Mouse (Mus musculus) A20 (cell line): Measurements from ENCODE around the gene Zfp709.
"Not testable (repeated sequence)": the region's sequence is repeated elsewhere in the genome, so short reads cannot be mapped to it uniquely, and the experiment has no call there.

Experiments used
- DNase-seq: peaks from one replicate; pipeline ENCODE4 v3.0.0-alpha.2; 2011; ENCODE audit warnings: low read depth, low spot score

Zfp709 gene

DNA sequence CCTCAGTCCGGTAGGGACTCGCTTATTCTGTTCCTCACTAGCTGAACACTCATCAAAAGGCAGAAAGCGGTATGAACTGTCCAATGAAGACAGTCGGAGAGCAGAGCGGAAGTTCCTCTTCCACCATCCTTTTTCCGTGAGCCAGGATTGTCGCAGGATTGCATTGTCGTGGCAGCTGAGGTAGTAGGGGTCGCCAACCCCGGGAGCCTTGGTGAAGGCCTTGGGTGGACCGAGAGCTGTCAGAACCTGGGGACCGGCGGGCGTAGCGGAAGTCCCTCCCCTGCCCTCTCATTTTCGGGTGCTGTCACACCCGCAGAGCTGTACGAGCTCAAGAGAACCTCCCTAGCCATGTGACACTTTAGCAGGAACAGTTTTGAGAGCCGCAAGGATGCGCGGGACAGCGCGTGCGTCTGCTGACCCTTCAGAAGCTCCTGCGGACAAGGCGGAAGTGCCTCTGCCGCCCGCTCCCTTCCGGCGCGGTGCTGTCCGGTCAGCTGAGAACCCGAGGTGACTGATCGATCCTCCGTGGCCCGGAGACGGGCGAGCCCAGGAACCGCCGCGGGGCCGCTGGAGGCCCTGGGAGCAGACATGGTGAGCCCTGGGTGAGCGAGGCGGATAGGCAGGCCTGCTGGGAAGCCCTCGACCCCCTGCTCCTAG, at the start of gene Zfp709:
Gene Zfp709 (plus strand): TSS at position 402 of the 657 bp plus-strand sequence.
- DNase-seq: peak; percentile 76

GRCm38 (mm10) chr8:71838207-71838606, 43.6 kb upstream of the Zfp709 start:
- not testable (repeated sequence) for DNase-seq

DNA sequence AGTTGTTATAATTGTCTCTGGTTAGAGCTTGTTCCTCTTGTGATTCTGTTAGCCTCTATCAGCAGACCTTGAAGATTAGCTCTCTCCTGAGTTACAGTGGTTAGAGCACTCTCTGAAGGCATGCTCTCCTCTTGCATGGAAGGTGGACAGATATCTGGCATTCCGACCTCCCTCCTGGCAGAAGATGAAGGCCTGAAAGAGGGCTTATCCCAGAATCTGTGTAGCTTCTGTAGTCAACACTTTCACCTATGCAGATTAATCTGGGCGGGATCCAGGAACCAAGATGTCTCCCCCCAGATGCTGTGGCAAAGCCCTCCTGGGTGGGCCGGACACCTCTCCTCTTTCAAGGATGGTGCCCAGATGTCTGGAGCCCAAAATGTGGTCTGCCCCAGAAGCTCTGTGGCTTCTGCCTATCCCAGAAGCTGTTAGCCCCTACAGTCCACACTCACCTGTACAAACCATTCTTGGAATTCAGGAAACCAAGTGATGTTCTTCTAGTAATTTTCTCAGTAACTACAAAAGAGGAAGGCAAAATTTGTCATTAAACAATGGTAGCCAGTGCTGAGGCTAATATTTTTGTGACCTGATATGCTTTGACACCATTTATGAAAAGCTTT, 40.5 kb upstream of the Zfp709 start:
- not testable (repeated sequence) for DNase-seq

DNA sequence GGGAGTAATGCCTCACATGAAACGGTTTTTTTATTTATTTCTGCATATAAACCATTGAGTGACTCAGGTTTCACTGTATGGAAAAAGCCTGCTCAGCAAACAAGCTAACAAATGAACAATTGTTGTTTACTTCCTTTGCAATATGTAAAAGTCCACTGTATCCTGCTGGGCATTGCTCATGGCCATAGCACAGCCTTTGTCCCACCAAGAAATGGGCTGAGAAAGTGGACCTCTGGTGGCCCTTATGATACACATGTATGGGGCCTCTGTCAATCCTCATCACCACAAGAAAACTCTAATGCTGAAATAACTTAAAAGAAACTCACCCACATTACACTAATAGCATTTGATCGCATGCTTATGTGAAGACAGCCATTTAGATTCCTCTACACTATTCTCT, 39.3 kb upstream of the Zfp709 start:
- DNase-seq: not testable (repeated sequence)

DNA sequence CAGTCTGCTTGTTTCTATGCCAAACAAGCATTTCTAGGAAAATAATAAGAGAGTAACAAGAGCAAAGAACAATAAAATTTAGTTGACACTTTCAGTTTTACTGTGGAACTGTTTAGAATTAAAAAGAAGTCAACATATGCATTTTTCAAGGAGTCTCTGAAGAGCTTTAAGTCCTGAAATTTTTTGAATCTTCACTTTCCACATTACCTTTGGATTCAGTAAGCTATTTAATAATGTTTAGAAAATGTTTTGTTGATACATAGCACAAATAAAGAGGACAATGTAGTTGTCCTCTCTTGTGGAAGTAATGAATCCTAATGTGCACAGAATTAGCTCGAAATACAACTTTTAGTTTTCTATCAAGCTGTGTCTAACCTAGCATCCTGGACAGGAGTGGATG, 37.4 kb upstream of the Zfp709 start:
- DNase-seq: not testable (repeated sequence)

GRCm38 (mm10) chr8:71845993-71846483, 35.8 kb upstream of the Zfp709 start:
- not testable (repeated sequence) for DNase-seq

DNA sequence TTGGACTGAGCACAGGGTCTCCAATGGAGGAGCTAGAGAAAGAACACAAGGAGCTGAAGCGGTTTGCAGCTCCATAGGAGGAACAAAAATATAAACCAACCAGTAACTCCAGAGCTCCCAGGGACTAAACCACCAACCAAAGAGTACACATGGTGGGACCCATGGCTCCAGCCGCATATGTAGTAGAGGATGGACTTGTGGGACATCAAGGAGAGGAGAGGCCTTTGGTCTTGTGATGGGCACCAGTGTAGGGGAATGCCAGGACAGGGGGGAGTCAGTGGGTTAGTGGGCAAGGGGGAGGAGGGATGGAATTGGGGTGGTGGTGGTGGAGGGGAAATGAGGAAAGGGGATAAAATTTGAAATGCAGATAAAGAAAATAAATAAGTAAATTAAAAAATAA, 35.1 kb upstream of the Zfp709 start:
- not testable (repeated sequence) for DNase-seq

- not testable (repeated sequence) for DNase-seq
Measured at GRCm38 (mm10) chr8:71851014-71851413, 30.8 kb upstream of the Zfp709 start.

DNA sequence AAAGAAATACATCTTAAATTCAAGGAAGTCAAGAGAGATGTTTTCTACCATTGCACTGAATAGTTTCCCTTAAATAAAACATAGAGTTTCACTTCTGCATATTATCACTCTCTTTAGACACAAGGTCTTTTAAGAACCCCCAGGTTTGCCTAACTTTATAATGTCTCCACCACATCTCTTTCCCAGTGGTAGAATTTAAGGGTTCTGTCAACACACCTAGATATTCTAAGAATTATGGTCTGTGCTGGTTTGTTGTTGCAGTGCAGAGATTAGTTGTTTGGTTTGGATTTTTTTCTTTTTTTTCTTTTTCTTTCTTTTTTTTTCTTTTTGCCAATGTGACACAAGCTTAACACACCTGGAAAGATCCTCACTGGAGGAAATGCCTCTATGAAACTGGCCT, 28.5 kb upstream of the Zfp709 start:
- DNase-seq: peak; percentile 44

DNA sequence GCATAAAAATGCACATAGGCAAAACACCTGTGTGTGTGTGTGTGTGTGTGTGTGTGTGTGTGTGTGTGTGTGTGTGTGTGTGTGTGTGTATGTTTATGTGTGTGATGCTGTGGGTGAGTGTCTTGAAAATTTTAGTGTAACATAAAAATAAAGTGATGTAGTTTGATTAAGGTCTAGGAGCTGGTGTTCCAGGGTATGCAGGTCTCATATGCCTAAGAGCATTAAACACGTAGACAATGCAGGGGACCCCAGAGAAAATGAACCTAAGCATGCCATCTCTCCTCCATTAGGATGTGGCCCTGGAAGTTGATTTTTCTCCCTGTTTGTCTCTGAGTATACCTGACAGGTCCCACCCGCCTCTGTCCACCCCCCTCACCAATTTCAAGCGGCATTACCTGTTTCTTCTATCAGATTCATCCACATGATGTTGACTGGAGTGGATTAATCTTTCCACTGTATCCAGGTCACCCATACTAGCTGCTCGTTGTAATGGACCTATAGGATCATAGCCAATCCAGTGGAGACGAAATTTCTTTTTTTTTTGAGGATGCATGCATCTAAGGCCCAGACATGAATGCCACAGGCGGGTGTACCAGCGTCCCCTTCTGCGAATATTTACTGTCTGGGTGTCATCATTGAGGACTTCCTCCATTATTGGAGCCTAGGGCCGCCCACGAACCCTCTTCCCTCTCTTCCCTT, 25.0 kb upstream of the Zfp709 start:
- not testable (repeated sequence) for DNase-seq

GRCm38 (mm10) chr8:71857364-71857763, 24.5 kb upstream of the Zfp709 start:
- DNase-seq: not testable (repeated sequence)

- not testable (repeated sequence) for DNase-seq
Measured at GRCm38 (mm10) chr8:71861551-71861950, 20.3 kb upstream of the Zfp709 start.

DNA sequence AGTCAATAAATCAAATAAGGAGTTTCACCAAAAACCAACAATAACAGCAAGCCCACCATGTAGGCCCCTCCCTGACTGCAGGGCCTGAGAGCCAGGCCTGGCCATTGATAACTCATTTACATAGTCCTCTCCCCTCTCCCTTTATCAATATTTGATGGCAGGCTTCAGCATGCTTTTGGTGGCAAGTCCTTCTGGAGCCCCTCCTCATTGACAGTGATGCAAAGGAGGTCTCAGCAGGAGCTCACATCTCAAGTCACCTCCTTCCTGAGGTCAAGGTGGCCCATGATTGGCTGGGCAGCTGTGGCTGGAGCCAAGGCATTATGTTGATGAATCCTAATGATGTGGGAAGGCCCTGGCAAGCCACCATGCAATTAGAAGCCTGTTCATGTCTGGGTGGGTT, 19.8 kb upstream of the Zfp709 start:
- not testable (repeated sequence) for DNase-seq

- not testable (repeated sequence) for DNase-seq
Measured at GRCm38 (mm10) chr8:71900666-71901065, 18.8 kb downstream of the Zfp709 start.

DNA sequence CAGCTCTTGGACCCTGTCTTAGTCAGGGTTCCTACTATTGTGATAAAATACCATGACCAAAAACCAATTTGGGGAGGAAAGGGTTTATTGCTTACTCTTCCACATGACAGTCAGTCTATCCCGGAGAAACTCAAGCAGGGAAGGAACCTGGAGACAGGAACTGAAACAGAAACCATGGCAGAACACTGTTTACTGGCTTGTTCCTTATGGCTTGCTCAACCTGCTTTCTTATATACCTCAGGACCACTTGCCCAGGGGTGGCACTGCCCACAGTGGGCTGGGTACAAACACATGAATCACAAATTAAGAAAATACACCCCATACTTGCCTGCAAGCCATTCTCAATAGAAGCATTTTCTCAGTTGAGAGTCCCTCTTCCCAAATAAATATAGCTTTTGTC, 21.3 kb downstream of the Zfp709 start:
- not testable (repeated sequence) for DNase-seq

GRCm38 (mm10) chr8:71906809-71907208, 25.0 kb downstream of the Zfp709 start:
- DNase-seq: no peak

GRCm38 (mm10) chr8:71907798-71908257, 26.0 kb downstream of the Zfp709 start:
- DNase-seq: no peak

- DNase-seq: no peak
Measured at GRCm38 (mm10) chr8:71908309-71909261, 26.8 kb downstream of the Zfp709 start, which contains the start of the genes Zfp882 and Zfp617. Gene Zfp882 (plus strand): TSS chr8:71908608. Gene Zfp617 (plus strand): TSS chr8:71908635.

DNA sequence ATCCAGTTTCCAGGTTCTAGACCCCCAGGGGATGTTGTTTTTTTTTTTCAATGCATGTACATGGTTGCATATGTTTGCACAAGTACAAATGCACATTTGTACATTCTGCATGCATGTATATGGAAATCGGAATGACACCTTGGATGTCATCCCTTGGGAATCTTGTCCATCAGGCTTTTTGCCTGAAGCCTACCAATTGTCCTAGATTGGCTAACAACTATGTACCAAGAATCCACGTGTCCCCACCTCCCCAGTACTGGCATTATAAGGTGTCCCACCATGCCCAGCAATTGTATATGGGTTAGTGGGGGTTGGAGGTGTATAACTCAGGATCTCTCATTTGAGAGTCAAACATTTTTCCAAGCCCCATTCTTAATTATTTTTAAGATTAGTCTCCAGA, 30.5 kb downstream of the Zfp709 start:
- DNase-seq: no peak

GRCm38 (mm10) chr8:71922567-71923401, 41.0 kb downstream of the Zfp709 start:
- peak; percentile 94 for DNase-seq
